Mouse (Mus musculus) forebrain, embryonic 11.5 days (tissue): ENCODE results near the gene Atox1. TPM values are rescaled to one million over a fixed set of nuclear protein-coding genes. Genes with fewer than 3 reads are reported as not detected.
A peak's percentile ranks its signal among the peaks of the same experiment; 100 is the strongest.

Source experiments
- ATAC-seq: fragments of 200-750 bp; cut with Nextera tagmentation; replicated peaks from 2 replicates; pipeline ENCODE4 v1.8.0; 2017; ENCODE audit warnings: moderate TSS enrichment; ENCODE audit not compliant: low FRiP score
- DNase-seq: peaks from one replicate; pipeline ENCODE4 v3.0.0-alpha.2; 2017; ENCODE audit warnings: low spot score
- H3K27ac ChIP-seq: fragments of 300-500 bp; sonication (generic); 2 replicates; pipeline ENCODE4 v1.5.1; 2014; ENCODE audit warnings: low read depth, low read length
- H3K27me3 ChIP-seq: fragments of 300-500 bp; sonication (generic); 2 replicates; pipeline ENCODE4 v1.6.1; 2014; ENCODE audit warnings: mild to moderate bottlenecking, low read length, mixed read lengths; ENCODE audit not compliant: control insufficient read depth, insufficient read depth
- H3K36me3 ChIP-seq: fragments of 300-500 bp; sonication (generic); 2 replicates; pipeline ENCODE4 v1.6.1; 2014; ENCODE audit warnings: mild to moderate bottlenecking, low read length, moderate library complexity, mixed read lengths; ENCODE audit not compliant: control insufficient read depth, insufficient read depth
- H3K4me1 ChIP-seq: fragments of 300-500 bp; sonication (generic); replicated peaks from 2 replicates; pipeline ENCODE4 v1.6.1; 2014; ENCODE audit warnings: low read length, mixed read lengths; ENCODE audit not compliant: control insufficient read depth, insufficient read depth
- H3K4me2 ChIP-seq: fragments of 300-500 bp; sonication (generic); 2 replicates; pipeline ENCODE4 v1.6.1; 2014; ENCODE audit warnings: low read depth, mild to moderate bottlenecking, low read length, moderate library complexity, mixed read lengths; ENCODE audit not compliant: severe bottlenecking
- H3K4me3 ChIP-seq: fragments of 300-500 bp; sonication (generic); 2 replicates; pipeline ENCODE4 v1.5.1; 2014; ENCODE audit warnings: low read depth, low read length
- H3K9ac ChIP-seq: fragments of 300-500 bp; sonication (generic); 2 replicates; pipeline ENCODE4 v1.6.1; 2014; ENCODE audit warnings: low read length
- H3K9me3 ChIP-seq: fragments of 300-500 bp; sonication (generic); 2 replicates; pipeline ENCODE4 v1.6.1; 2016; ENCODE audit warnings: low read length, mixed read lengths; ENCODE audit not compliant: control insufficient read depth
- WGBS: fragments of 180-500 bp; shearing (Covaris S2); extraction: QIAGEN DNeasy Blood & Tissue Kit; methylation state at CpG from one replicate; pipeline ENCODE4 v1.1.7; 2014; 5-methylcytosine and 5-hydroxymethylcytosine counted together
- polyA plus RNA-seq: library from polyadenylated mRNA; unstranded; fragments of >200 nt; fragmentation: Nextera tagmentation; extraction: Ambion mirVana; gene quantifications from 2 replicates; pipeline ENCODE4 v1.2.1, GENCODE M21; 2014

Gene Atox1
- polyA plus RNA-seq, 1 experiment from 2014 or later: 209 TPM

DNA sequence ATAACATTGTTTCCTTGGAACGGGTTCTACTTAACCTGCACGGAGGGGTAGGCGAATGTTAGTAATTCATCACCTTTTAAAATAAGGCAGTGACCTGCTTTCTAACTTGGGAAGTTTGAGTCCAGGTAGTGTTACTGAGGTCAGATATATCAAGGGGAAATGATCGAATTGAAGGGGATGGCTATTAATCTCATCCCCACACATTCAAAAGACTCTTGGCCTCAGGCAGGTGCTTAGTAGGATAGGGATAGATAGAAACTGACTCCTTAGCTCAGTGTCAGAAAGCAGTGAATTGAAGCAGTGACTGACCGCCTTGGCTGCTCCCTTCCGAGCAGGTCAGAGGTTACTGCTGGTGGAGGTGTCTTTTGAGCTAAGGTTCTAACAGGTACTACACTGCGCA, 10.4 kb upstream of the Atox1 start:
- no peak for ATAC-seq
- Histone ChIP-seq H3K4me2 (peak overlapping the region; percentile 74; the same call in 1 of the 2 replicates), H3K9me3 (no peaks in the 10 kb centered on the region), H3K27me3 (no peaks in the 10 kb centered on the region), H3K27ac (no peak overlapping the region), H3K36me3 (peaks cover 4% of the 10 kb centered on the region; the same call in 1 of the 2 replicates), H3K4me1 (peaks cover 13% of the 10 kb centered on the region; the same call in 1 of the 2 replicates), H3K4me3 (peak overlapping the region; percentile 97; the same call in 1 of the 2 replicates), H3K9ac (no peak overlapping the region)
- DNase-seq: no peak
- WGBS: 93% methylated on average over 7 of the region's 7 CpGs

GRCm38 (mm10) chr11:55470761-55471160, 9.7 kb upstream of the Atox1 start:
- no peaks in the 10 kb centered on the region for H3K9me3 ChIP-seq
- H3K9ac ChIP-seq: peak overlapping the region; percentile 98
- no peaks in the 10 kb centered on the region for H3K27me3 ChIP-seq
- no peak overlapping the region for H3K27ac ChIP-seq
- ATAC-seq: no peak
- H3K4me2 ChIP-seq: peak overlapping the region; percentile 74
- peak overlapping the region; percentile 97 for H3K4me3 ChIP-seq
- WGBS: 68% methylated on average over 8 of the region's 8 CpGs
- peaks cover 13% of the 10 kb centered on the region; the same call in 1 of the 2 replicates for H3K4me1 ChIP-seq
- DNase-seq: no peak
- H3K36me3 ChIP-seq: peaks cover 4% of the 10 kb centered on the region; the same call in 1 of the 2 replicates

- no peaks in the 10 kb centered on the region for H3K9me3 ChIP-seq
- H3K27ac ChIP-seq: peak overlapping the region; percentile 82
- H3K9ac ChIP-seq: peak overlapping the region; percentile 98
- peak overlapping the region; percentile 74 for H3K4me2 ChIP-seq
- H3K27me3 ChIP-seq: no peaks in the 10 kb centered on the region
- 2% methylated on average over 43 of the region's 46 CpGs for WGBS
- H3K4me3 ChIP-seq: peak overlapping the region; percentile 97
- peaks cover 13% of the 10 kb centered on the region; the same call in 1 of the 2 replicates for H3K4me1 ChIP-seq
- peaks cover 4% of the 10 kb centered on the region; the same call in 1 of the 2 replicates for H3K36me3 ChIP-seq
- DNase-seq (peak; percentile 74), ATAC-seq (peak; percentile 32)
Measured at GRCm38 (mm10) chr11:55469923-55470691, 9.1 kb upstream of the Atox1 start.

DNA sequence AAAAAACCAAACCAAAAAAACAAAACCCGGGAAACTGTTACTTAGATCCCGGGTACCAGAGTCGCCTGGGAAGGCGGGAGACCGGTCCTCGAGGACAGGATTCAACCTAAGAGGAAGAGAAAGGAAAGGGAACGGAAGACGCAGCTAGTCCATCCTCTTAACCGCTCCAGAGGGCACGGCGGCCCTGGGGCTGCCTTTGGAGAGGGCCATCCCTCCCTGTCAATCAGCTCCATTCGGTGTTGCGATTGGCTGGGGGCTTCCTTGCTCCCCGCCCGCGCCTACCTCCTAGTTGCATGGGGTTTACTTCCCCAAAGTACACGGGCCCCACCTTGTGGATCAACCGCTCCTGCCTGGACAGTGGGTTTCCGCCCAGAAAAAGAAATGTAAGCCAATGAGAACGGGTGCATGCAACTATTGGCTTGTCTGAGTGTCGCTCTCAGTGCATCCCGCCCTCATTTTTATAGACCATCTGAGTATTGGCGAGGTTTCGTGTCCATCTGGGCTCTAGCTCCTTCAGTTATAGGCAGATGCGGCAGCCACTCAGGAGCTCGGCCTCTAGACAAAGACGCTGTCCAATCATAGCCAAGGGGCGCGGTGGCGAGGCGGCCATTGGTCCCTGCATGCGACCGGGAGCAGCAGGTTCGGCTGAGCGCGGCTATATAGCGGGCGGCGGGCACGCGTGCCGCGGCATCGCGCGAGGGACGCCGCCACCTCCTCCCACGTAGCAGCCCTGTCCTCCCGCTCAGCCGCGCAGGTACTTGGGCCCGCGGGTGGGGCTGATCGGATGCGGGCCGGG, 8.2 kb upstream of the Atox1 start, which contains the start of gene G3bp1:
Gene G3bp1 (plus strand): TSS at position 638 of the 796 bp plus-strand sequence.
- ATAC-seq: peak; percentile 98
- WGBS: under 1% methylated on average over 57 of the region's 57 CpGs

GRCm38 (mm10) chr11:55468611-55469047, 7.6 kb upstream of the Atox1 start:
- peak overlapping the region; percentile 65 for H3K4me2 ChIP-seq
- peaks cover 13% of the 10 kb centered on the region; the same call in 1 of the 2 replicates for H3K4me1 ChIP-seq
- H3K36me3 ChIP-seq: no peaks in the 10 kb centered on the region; the same call in 1 of the 2 replicates
- peak overlapping the region; percentile 77 for H3K9ac ChIP-seq
- WGBS: 3% methylated on average over 17 of the region's 17 CpGs
- DNase-seq (peak; percentile 77), ATAC-seq (peak; percentile 6)
- H3K27ac ChIP-seq: peak overlapping the region; percentile 74
- peak overlapping the region; percentile 40 for H3K4me3 ChIP-seq
- H3K27me3 ChIP-seq: no peaks in the 10 kb centered on the region
- H3K9me3 ChIP-seq: no peaks in the 10 kb centered on the region

More for the DNA sequence above, 8.2 kb upstream of the Atox1 start, which contains the start of gene G3bp1:
- Histone ChIP-seq H3K36me3 (peaks cover 2% of the 10 kb centered on the region; the same call in 1 of the 2 replicates), H3K27me3 (no peaks in the 10 kb centered on the region), H3K4me3 (peak within 1 kb of the TSS; percentile 97), H3K9ac (peak within 1 kb of the TSS; percentile 98), H3K4me2 (peak within 1 kb of the TSS; percentile 74), H3K9me3 (no peaks in the 10 kb centered on the region), H3K27ac (peak within 1 kb of the TSS; percentile 82), H3K4me1 (peaks cover 13% of the 10 kb centered on the region; the same call in 1 of the 2 replicates)
- peak; percentile 99 for DNase-seq

- Histone ChIP-seq H3K27me3 (no peaks in the 10 kb centered on the region), H3K9ac (peak overlapping the region; percentile 77), H3K4me1 (peaks cover 13% of the 10 kb centered on the region; the same call in 1 of the 2 replicates), H3K4me3 (peak overlapping the region; percentile 40; the same call in 1 of the 2 replicates), H3K36me3 (no peaks in the 10 kb centered on the region; the same call in 1 of the 2 replicates), H3K27ac (peak overlapping the region; percentile 74; the same call in 1 of the 2 replicates), H3K4me2 (peak overlapping the region; percentile 65; the same call in 1 of the 2 replicates), H3K9me3 (no peaks in the 10 kb centered on the region)
- no peak for DNase-seq
- ATAC-seq: no peak
- 75% methylated on average over 10 of the region's 10 CpGs for WGBS
Measured at GRCm38 (mm10) chr11:55468012-55468411, 7.0 kb upstream of the Atox1 start.

GRCm38 (mm10) chr11:55465177-55465576, 4.1 kb upstream of the Atox1 start:
- Histone ChIP-seq H3K4me2 (no peak overlapping the region), H3K27me3 (no peaks in the 10 kb centered on the region), H3K9me3 (no peaks in the 10 kb centered on the region), H3K27ac (no peak overlapping the region), H3K4me3 (no peak overlapping the region), H3K4me1 (peaks cover 12% of the 10 kb centered on the region; the same call in 1 of the 2 replicates), H3K9ac (no peak overlapping the region), H3K36me3 (no peaks in the 10 kb centered on the region)
- WGBS: 86% methylated on average over 3 of the region's 3 CpGs
- no peak for ATAC-seq
- DNase-seq: no peak

DNA sequence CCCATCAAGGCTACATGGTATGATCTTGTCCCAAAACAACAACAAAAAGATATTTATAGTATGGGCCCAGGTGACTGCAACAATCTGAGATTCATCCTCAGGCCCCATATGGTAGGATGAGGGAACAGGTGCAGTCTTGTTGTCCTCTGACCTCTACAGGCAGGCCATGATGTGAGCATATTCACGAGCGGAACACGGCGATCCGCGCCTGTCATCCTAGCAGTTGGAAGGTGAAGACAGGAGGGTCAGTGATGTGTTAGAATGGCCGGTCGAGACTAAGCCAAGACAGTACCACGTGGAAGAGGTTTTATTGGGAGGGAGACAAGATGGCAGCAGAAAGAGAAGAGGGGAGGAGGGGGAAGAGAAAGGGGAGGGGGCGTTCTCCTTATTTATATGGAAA, 3.7 kb upstream of the Atox1 start:
- WGBS: 86% methylated on average over 10 of the region's 10 CpGs

More for the DNA sequence above, 3.7 kb upstream of the Atox1 start:
- peaks cover 14% of the 10 kb centered on the region; the same call in 1 of the 2 replicates for H3K4me1 ChIP-seq
- DNase-seq (no peak), ATAC-seq (no peak)
- no peaks in the 10 kb centered on the region for H3K36me3 ChIP-seq
- no peak overlapping the region for H3K4me3 ChIP-seq
- H3K27ac ChIP-seq: no peak overlapping the region
- no peak overlapping the region for H3K4me2 ChIP-seq
- H3K9ac ChIP-seq: no peak overlapping the region
- H3K27me3 ChIP-seq: no peaks in the 10 kb centered on the region
- H3K9me3 ChIP-seq: no peaks in the 10 kb centered on the region
